Mouse (Mus musculus) lung, embryonic 14.5 days (tissue): ENCODE measurements around the gene Olfr1031. TPM values are rescaled to one million over a fixed set of nuclear protein-coding genes. Genes with fewer than 3 reads are reported as not detected.
"Not testable (repeated sequence)": the region's sequence is repeated elsewhere in the genome, so short reads cannot be mapped to it uniquely, and the experiment has no call there.

Source experiments
- ATAC-seq: fragments of 200-750 bp; cut with Nextera tagmentation; 2 replicates; pipeline ENCODE4 v1.8.0; 2017; ENCODE audit warnings: mild to moderate bottlenecking, moderate TSS enrichment, moderate library complexity; ENCODE audit not compliant: insufficient read depth
- DNase-seq: peaks from one replicate; pipeline ENCODE4 v3.0.0-alpha.2; 2015
- H3K27ac ChIP-seq: fragments of 300-500 bp; sonication (generic); 2 replicates; pipeline ENCODE4 v1.5.1; 2014; ENCODE audit warnings: low read depth, mild to moderate bottlenecking, moderate library complexity
- H3K27me3 ChIP-seq: fragments of 300-500 bp; sonication (generic); 2 replicates; pipeline ENCODE4 v1.6.1; 2014; ENCODE audit warnings: low read length, control low read depth; ENCODE audit not compliant: insufficient read depth
- H3K36me3 ChIP-seq: fragments of 300-500 bp; sonication (generic); 2 replicates; pipeline ENCODE4 v1.6.1; 2014; ENCODE audit warnings: control low read depth; ENCODE audit not compliant: insufficient read depth
- H3K4me1 ChIP-seq: fragments of 300-500 bp; sonication (generic); 2 replicates; pipeline ENCODE4 v1.6.1; 2014; ENCODE audit warnings: antibody characterized with exemption, control low read depth; ENCODE audit not compliant: insufficient read depth
- H3K4me2 ChIP-seq: fragments of 300-500 bp; sonication (generic); 2 replicates; pipeline ENCODE4 v1.6.1; 2014; ENCODE audit warnings: mild to moderate bottlenecking
- H3K4me3 ChIP-seq: fragments of 300-500 bp; sonication (generic); 2 replicates; pipeline ENCODE4 v1.5.1; 2014; ENCODE audit warnings: low read depth, low read length
- H3K9ac ChIP-seq: fragments of 300-500 bp; sonication (generic); 2 replicates; pipeline ENCODE4 v1.6.1; 2014
- H3K9me3 ChIP-seq: fragments of 300-500 bp; sonication (generic); 2 replicates; pipeline ENCODE4 v1.6.1; 2016; ENCODE audit warnings: low read depth, low read length, control low read depth
- CTCF ChIP-seq: IDR thresholded peaks from 2 replicates; pipeline ENCODE4 v1.5.1; 2016; ENCODE audit warnings: antibody characterized with exemption, low read depth
- WGBS: fragments of 180-500 bp; shearing (Covaris S2); extraction: QIAGEN DNeasy Blood & Tissue Kit; methylation state at CpG from one replicate; pipeline ENCODE4 v1.1.7; 2014; 5-methylcytosine and 5-hydroxymethylcytosine counted together
- polyA plus RNA-seq: library from polyadenylated mRNA; unstranded; fragments of >200 nt; fragmentation: Nextera tagmentation; extraction: Ambion mirVana; gene quantifications from 2 replicates; pipeline ENCODE4 v1.2.1, GENCODE M21; 2014

Gene Olfr1031
- not detected in 2 replicates for polyA plus RNA-seq

- Histone ChIP-seq H3K9ac (no peak within 1 kb of the TSS), H3K4me3 (no peak within 1 kb of the TSS), H3K4me1 (no peaks in the 10 kb centered on the region), H3K36me3 (no peaks in the 10 kb centered on the region), H3K27ac (no peak within 1 kb of the TSS), H3K27me3 (no peaks in the 10 kb centered on the region), H3K4me2 (no peak within 1 kb of the TSS), H3K9me3 (no peaks in the 10 kb centered on the region)
- 55% methylated on average over 3 of the region's 3 CpGs for WGBS
- no peak for DNase-seq
- no peak for TF ChIP-seq CTCF
- ATAC-seq: no peak
Observed at GRCm38 (mm10) chr2:85990004-85990403, at the start of gene Olfr1031. Gene Olfr1031, plus strand, starts transcription at chr2:85990304.

- no peak within 1 kb of the TSS for H3K4me2 ChIP-seq
- DNase-seq (no peak), ATAC-seq (no peak)
- no peaks in the 10 kb centered on the region for H3K36me3 ChIP-seq
- no peak for TF ChIP-seq CTCF
- no peaks in the 10 kb centered on the region for H3K4me1 ChIP-seq
- H3K9ac ChIP-seq: no peak within 1 kb of the TSS
- H3K27ac ChIP-seq: no peak within 1 kb of the TSS
- no peaks in the 10 kb centered on the region for H3K9me3 ChIP-seq
- 84% methylated on average over 1 of the region's 1 CpGs for WGBS
- no peaks in the 10 kb centered on the region for H3K27me3 ChIP-seq
- H3K4me3 ChIP-seq: no peak within 1 kb of the TSS
Observed at GRCm38 (mm10) chr2:85950137-85950536, 40.0 kb upstream of the Olfr1031 start, which contains the start of gene Olfr1028. Gene Olfr1028, plus strand, starts transcription at chr2:85950437.

GRCm38 (mm10) chr2:85973595-85973994 is 16.5 kb upstream of the Olfr1031 start, which contains the start of gene Olfr1029:
Gene Olfr1029, plus strand, starts transcription at chr2:85973895.
- H3K27me3 ChIP-seq: no peaks in the 10 kb centered on the region
- H3K36me3 ChIP-seq: no peaks in the 10 kb centered on the region
- TF ChIP-seq CTCF: no peak
- H3K4me3 ChIP-seq: no peak within 1 kb of the TSS
- H3K4me2 ChIP-seq: no peak within 1 kb of the TSS
- no peak within 1 kb of the TSS for H3K27ac ChIP-seq
- DNase-seq: no peak
- WGBS: 83% methylated on average over 2 of the region's 2 CpGs
- no peaks in the 10 kb centered on the region for H3K9me3 ChIP-seq
- no peaks in the 10 kb centered on the region for H3K4me1 ChIP-seq
- ATAC-seq: no peak
- H3K9ac ChIP-seq: no peak within 1 kb of the TSS

GRCm38 (mm10) chr2:85978976-85979375 is 11.1 kb upstream of the Olfr1031 start, which contains the start of gene Olfr1030:
Gene Olfr1030, plus strand, starts transcription at chr2:85979276.
- H3K27ac ChIP-seq: no peak within 1 kb of the TSS
- H3K4me2 ChIP-seq: no peak within 1 kb of the TSS
- H3K9ac ChIP-seq: no peak within 1 kb of the TSS
- H3K9me3 ChIP-seq: no peaks in the 10 kb centered on the region
- no peaks in the 10 kb centered on the region for H3K4me1 ChIP-seq
- no peaks in the 10 kb centered on the region for H3K27me3 ChIP-seq
- 72% methylated on average over 1 of the region's 1 CpGs for WGBS
- DNase-seq (no peak), ATAC-seq (no peak)
- H3K36me3 ChIP-seq: no peaks in the 10 kb centered on the region
- H3K4me3 ChIP-seq: no peak within 1 kb of the TSS
- no peak for TF ChIP-seq CTCF

GRCm38 (mm10) chr2:86005240-86005639 is 15.1 kb downstream of the Olfr1031 start, which contains the start of gene Olfr1032:
Gene Olfr1032, plus strand, starts transcription at chr2:86005540.
- no peak within 1 kb of the TSS for H3K4me3 ChIP-seq
- TF ChIP-seq CTCF: no peak
- H3K36me3 ChIP-seq: no peaks in the 10 kb centered on the region
- no peak within 1 kb of the TSS for H3K4me2 ChIP-seq
- H3K27me3 ChIP-seq: no peaks in the 10 kb centered on the region
- H3K4me1 ChIP-seq: no peaks in the 10 kb centered on the region
- 79% methylated on average over 7 of the region's 7 CpGs for WGBS
- H3K9ac ChIP-seq: no peak within 1 kb of the TSS
- ATAC-seq (no peak), DNase-seq (no peak)
- no peak within 1 kb of the TSS for H3K27ac ChIP-seq
- no peaks in the 10 kb centered on the region for H3K9me3 ChIP-seq

GRCm38 (mm10) chr2:86020406-86020805 is 30.3 kb downstream of the Olfr1031 start, which contains the start of gene Olfr1033:
Gene Olfr1033, plus strand, starts transcription at chr2:86020633.
- peak; percentile 71 for DNase-seq
- H3K27me3 ChIP-seq, H3K27ac ChIP-seq, H3K36me3 ChIP-seq, ATAC-seq, H3K4me1 ChIP-seq, H3K9ac ChIP-seq, H3K9me3 ChIP-seq: not testable (repeated sequence)
- H3K4me2 ChIP-seq: peak within 1 kb of the TSS; percentile 51
- WGBS: 0% methylated on average over 10 of the region's 11 CpGs
- peak within 1 kb of the TSS; percentile 22 for H3K4me3 ChIP-seq

GRCm38 (mm10) chr2:86021518-86021917 is 31.4 kb downstream of the Olfr1031 start:
- WGBS: 30% methylated on average over 3 of the region's 9 CpGs
- not testable (repeated sequence) for H3K4me1 ChIP-seq, ATAC-seq, H3K27ac ChIP-seq, H3K27me3 ChIP-seq, DNase-seq, H3K4me2 ChIP-seq, H3K9ac ChIP-seq, H3K4me3 ChIP-seq, H3K9me3 ChIP-seq, H3K36me3 ChIP-seq

Other genes starting within 250 kb of the Olfr1031 start
- gene Olfr1012, start 227.5 kb upstream of the Olfr1031 start, polyA plus RNA-seq: not detected in 2 replicates
- not detected in 2 replicates for gene Olfr1013, start 223.2 kb upstream of the Olfr1031 start, polyA plus RNA-seq
- gene Olfr1014, start 217.6 kb upstream of the Olfr1031 start, polyA plus RNA-seq: not detected in 2 replicates
- not detected in 2 replicates for gene Olfr1015, start 208.3 kb upstream of the Olfr1031 start, polyA plus RNA-seq
- not detected in 2 replicates for gene Olfr1016, start 187.8 kb upstream of the Olfr1031 start, polyA plus RNA-seq
- gene Olfr1018, start 171.8 kb upstream of the Olfr1031 start, polyA plus RNA-seq: not detected in 2 replicates
- gene Olfr1019, start 144.8 kb upstream of the Olfr1031 start, polyA plus RNA-seq: not detected in 2 replicates
- gene Olfr1020, start 143.3 kb upstream of the Olfr1031 start, polyA plus RNA-seq: not detected in 2 replicates
- gene Olfr1022, start 121.7 kb upstream of the Olfr1031 start, polyA plus RNA-seq: not detected in 2 replicates
- not detected in 2 replicates for gene Olfr1023, start 104.7 kb upstream of the Olfr1031 start, polyA plus RNA-seq
- not detected in 2 replicates for gene Olfr1024, start 85.3 kb upstream of the Olfr1031 start, polyA plus RNA-seq
- not detected in 2 replicates for gene Olfr1025-ps1, start 75.1 kb upstream of the Olfr1031 start, polyA plus RNA-seq
- not detected in 2 replicates for gene Olfr1026, start 68.7 kb upstream of the Olfr1031 start, polyA plus RNA-seq
- not detected in 2 replicates for gene Olfr1028, start 39.9 kb upstream of the Olfr1031 start, polyA plus RNA-seq
- not detected in 2 replicates for gene Olfr1029, start 16.4 kb upstream of the Olfr1031 start, polyA plus RNA-seq
- gene Olfr1030, start 11.0 kb upstream of the Olfr1031 start, polyA plus RNA-seq: not detected in 2 replicates
- gene Olfr1032, start 15.2 kb downstream of the Olfr1031 start, polyA plus RNA-seq: not detected in 2 replicates
- 0.61 and 2.8 TPM in 2 replicates for gene Olfr1033, start 30.3 kb downstream of the Olfr1031 start, polyA plus RNA-seq
- not detected in 2 replicates for gene Olfr1034, start 55.6 kb downstream of the Olfr1031 start, polyA plus RNA-seq
- gene Olfr1036, start 83.7 kb downstream of the Olfr1031 start, polyA plus RNA-seq: not detected in 2 replicates
- gene Olfr1037, start 97.1 kb downstream of the Olfr1031 start, polyA plus RNA-seq: not detected in 2 replicates
- not detected in 2 replicates for gene Olfr1039, start 145.6 kb downstream of the Olfr1031 start, polyA plus RNA-seq
- not detected in 2 replicates for gene Olfr1040, start 156.4 kb downstream of the Olfr1031 start, polyA plus RNA-seq
- not detected in 2 replicates for gene Olfr1042, start 171.5 kb downstream of the Olfr1031 start, polyA plus RNA-seq
- not detected in 2 replicates for gene Olfr1043, start 177.2 kb downstream of the Olfr1031 start, polyA plus RNA-seq
- gene Olfr1044, start 187.5 kb downstream of the Olfr1031 start, polyA plus RNA-seq: not detected in 2 replicates
- not detected in 2 replicates for gene Olfr52, start 195.4 kb downstream of the Olfr1031 start, polyA plus RNA-seq
- gene Olfr1045, start 212.7 kb downstream of the Olfr1031 start, polyA plus RNA-seq: not detected in 2 replicates
- not detected in 2 replicates for gene Olfr1046, start 229.0 kb downstream of the Olfr1031 start, polyA plus RNA-seq
- not detected in 2 replicates for gene Olfr1047, start 241.1 kb downstream of the Olfr1031 start, polyA plus RNA-seq
- gene Olfr1048, start 250.0 kb downstream of the Olfr1031 start, polyA plus RNA-seq: not detected in 2 replicates